Mouse (Mus musculus) frontal cortex, adult 2 months (tissue): ENCODE results near the gene Slc6a3. TPM values are rescaled to one million over a fixed set of nuclear protein-coding genes. Genes with fewer than 3 reads are reported as not detected.

ENCODE experiments used
- DNase-seq, 2 experiments: peaks; one replicate each; pipeline ENCODE4 v3.0.0; 2022; ENCODE audit warnings: low spot score in 1 of 2; ENCODE audit errors: extremely low spot score in 1 of 2
- polyA plus RNA-seq: library from polyadenylated mRNA; depleted of rRNA; stranded (reverse); fragments of >200 nt; gene quantifications from 2 replicates; pipeline ENCODE4 v1.2.3, GENCODE M21; 2012; rRNA removed

Slc6a3 gene
- polyA plus RNA-seq: 3.5 and 4.0 TPM in 2 replicates

DNA sequence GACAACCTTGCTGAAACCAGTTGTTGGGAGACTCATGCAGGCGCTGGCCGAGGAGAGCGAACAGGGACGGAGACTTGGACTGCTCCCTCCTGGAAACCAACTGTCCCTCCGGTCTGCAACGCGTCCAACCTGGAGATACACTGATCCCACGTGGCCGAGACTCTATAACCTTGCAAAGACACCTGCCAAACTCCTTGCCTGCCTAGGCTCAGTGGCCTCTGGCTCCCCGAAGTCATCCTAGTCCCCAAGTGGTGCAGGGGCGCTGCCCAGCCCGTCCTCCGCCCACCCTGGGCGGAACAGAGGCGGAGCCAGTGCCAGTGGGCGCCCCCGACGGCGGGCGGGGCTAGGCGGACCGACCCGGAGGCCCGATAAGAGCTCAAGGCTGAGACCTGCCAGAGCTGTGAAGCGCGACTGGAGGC is at the start of gene Slc6a3:
TSS of gene Slc6a3 (plus strand) at position 345 of the 419 bp plus-strand sequence.
- no peak for DNase-seq

- DNase-seq: no peak
Observed at GRCm38 (mm10) chr13:73488105-73488504, 48.4 kb upstream of the Slc6a3 start.

- no peak for DNase-seq
Observed at GRCm38 (mm10) chr13:73488707-73489106, 47.8 kb upstream of the Slc6a3 start.

GRCm38 (mm10) chr13:73489986-73490385 is 46.6 kb upstream of the Slc6a3 start:
- DNase-seq: no peak

GRCm38 (mm10) chr13:73490564-73491170 is 45.9 kb upstream of the Slc6a3 start:
- peak; percentile 37 to 53 for DNase-seq

GRCm38 (mm10) chr13:73493183-73493582 is 43.4 kb upstream of the Slc6a3 start:
- DNase-seq: no peak

- DNase-seq: no peak
Observed at GRCm38 (mm10) chr13:73494528-73494927, 42.0 kb upstream of the Slc6a3 start.

- DNase-seq: no peak
Observed at GRCm38 (mm10) chr13:73496137-73496536, 40.4 kb upstream of the Slc6a3 start.

DNA sequence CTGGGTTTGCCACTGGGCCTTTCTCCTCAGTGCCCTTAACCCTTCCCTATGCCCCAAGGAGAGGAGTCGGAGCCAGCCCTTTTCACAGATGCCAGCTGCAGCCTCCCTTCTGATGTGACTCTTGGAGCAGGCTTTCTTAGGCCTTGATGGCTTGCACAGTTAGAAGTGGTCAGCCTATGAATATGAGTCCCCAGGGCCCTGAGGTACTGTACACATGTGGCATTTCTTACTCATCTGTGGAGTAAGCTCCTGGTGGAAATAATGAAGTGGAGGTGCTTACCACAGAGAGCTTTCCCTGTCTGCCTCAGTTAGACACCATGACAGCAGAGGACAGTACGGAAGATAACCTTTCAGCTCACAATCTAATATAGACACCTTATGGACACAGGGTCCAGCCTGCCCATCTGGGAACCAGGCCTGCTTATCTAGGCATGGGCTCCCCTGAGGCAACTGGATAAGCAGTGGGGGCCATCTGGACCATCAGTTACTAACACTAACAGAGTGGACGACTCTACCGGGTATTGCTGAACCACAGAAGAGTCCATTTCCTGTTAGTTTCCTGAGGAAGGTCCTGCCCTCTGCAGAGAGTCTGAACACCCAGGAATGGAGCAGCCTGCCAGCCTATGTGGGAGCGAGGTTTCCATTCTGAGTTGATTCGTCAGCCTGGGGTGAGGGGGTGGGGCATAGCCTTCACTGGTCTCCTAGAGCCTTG is 36.5 kb upstream of the Slc6a3 start:
- peak in 1 of 2 experiments; percentile 35 for DNase-seq

DNA sequence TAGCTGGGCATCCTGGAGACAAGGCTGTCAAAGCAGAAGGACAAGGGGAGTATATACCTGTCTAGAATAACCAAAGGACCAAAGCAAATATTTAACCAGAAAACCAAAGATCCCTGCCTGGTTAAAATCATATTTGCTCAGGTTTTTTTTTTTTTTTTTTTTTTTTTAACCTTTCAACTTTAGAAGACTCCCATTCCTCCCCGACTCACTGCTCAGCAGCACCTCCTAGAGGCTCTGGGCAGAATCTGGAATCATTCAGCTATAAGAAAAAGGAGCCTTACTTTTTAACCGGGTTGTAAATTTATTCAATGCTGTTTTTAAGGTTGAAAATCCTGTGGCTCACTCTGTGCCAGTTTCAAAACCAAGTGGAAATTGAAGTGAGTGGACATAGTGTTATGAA is 33.8 kb upstream of the Slc6a3 start:
- peak in 1 of 2 experiments; percentile 41 for DNase-seq

GRCm38 (mm10) chr13:73505686-73506467 is 30.7 kb upstream of the Slc6a3 start:
- peak; percentile 69 to 96 for DNase-seq

- no peak for DNase-seq
Observed at GRCm38 (mm10) chr13:73508817-73509550, 27.6 kb upstream of the Slc6a3 start.

- no peak for DNase-seq
Observed at GRCm38 (mm10) chr13:73509869-73510268, 26.7 kb upstream of the Slc6a3 start.

DNA sequence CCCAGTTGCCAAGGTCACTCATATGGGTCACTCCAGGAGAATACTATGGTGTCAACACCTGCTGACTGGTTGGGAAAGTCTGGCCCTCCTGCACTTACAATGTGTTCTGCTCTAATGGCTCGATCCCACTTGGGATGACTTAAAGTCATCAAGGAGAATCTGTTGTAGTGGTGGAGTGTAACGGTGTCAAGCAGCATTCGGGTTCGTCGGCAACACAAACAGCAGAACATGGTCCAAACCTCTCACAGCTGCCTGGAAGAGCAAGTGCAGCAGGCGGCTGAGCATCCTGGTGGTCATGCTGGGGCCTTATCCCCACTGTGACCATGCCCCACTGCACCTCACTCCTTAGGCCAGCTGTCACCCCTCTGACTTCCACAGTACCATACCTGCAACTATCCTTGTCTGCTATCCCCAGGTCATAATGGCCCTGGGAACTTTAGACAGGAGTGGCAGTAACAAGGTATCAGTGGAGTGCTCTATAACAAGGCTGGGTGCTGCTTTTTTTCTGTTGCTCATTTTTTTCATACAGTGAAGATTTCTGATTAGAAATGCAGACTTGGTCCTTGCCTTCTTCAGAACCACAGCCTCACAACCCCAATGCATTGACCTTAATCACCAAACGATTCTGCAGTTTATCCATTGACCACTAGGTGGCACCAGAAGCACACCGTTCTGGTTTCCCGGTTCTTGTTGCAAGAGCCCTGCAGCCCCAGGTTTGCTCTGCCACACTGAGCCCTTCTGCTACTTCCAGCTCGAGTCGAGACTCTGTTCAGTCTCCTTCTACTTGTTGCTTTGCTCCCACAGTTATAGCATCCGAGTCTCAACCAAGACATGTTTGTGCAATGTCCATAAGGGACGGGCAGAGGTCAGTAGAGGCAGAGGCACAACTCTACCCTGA is 23.5 kb upstream of the Slc6a3 start:
- DNase-seq: peak; percentile 52 to 93

GRCm38 (mm10) chr13:73516886-73517285 is 19.7 kb upstream of the Slc6a3 start:
- no peak for DNase-seq

DNA sequence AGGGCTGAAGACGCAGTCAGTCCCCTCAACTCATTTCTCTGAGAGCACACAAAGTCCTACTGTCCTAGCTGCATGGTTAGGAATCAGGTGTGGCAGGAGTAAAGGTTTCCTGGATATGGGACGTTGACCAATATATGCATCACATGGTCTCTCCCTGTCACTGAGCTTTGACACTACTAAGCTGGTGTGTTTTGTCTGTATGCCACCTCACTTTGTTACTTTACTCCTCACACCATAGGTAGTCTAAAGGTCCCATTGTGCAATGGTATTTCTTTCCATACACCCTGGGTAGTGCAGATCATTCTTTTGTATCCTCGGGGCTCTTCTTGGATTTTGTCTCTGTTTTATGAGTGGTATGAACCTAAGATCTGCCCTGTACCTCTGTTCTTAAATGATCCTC is 2.8 kb upstream of the Slc6a3 start:
- DNase-seq: no peak

DNA sequence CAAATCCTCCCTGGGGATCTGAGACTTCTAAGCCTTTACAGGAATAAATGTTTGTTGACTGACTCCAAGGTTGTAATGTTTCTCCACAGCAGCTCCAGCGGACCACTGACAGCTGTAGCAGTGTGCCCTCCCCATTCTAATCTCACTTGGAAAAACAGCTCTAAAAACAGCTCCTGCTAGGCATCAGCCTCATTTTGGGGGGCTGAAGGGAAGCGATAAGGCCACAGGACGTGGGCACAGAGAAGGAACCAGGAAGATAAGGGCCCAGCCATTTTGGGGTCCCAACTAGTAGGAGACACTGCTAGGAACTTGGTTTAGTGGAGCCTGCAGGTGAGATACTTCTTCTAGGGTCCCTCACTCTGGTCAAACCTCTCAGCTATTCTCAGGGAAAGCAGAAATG is 1.3 kb upstream of the Slc6a3 start:
- no peak for DNase-seq

DNA sequence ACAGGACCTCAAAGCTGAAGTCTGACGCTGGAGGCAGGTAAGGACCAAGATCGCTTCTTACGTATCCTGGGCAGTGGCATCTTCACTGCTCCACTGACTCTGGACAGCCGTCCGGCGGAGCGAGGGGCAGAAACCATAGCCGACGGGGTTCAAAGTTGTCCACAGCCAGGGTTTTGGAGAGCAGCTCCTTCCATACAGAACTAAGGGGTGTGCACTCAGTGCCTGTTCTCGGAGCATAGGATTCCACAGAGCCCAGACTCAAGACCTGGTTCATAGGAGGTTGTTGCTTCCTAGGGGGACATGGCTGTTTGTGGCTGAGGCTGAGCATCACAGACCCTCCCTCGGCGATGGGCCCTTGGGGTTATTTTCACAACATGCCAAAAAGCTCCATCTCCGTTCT is 277 bp downstream of the Slc6a3 start:
- no peak for DNase-seq

DNA sequence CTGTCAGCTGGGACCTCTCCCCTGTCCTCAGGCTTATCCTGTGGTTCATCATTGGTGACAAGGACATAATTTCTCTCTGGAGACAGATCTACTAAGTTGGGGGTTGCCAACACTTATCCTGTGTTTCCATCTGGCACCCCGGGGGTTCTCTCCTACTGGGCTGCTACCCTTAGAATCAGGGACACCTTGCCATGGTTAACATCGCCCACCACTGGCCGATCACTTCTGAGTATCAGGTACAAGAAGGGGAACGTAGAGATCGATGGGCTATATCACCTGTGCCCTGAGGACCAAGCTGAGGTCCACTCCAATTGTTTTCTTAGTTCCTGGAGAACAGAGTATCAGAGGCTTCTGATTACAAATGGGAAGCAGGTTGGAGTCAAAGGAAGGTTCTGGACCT is 27.7 kb downstream of the Slc6a3 start:
- DNase-seq: no peak

DNA sequence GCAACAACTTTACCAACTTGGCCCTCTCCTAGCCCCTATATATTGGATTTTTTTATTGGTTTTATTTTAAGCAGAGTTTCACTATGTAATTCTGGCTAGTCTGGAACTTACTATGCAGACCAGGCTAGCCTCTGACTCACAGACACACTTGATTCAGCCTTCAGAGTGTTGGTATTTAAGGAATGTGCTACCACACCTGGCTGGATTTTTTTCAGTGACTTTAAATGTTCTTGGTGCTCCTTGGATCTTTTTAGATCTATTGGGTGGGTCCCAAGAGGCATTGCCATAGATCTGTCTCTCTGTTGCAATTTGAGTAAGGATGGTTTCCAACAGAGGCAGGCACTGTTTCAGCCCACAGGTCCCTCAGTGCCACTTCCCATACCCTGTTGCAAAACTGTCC is 38.5 kb downstream of the Slc6a3 start:
- no peak for DNase-seq
